Mouse (Mus musculus): ENCODE results near the gene Ugt1a9. TPM values are rescaled to one million over a fixed set of nuclear protein-coding genes. Genes with fewer than 3 reads are reported as not detected.

Gene Ugt1a9
- total and polyA plus RNA-seq, 3 experiments: not detected

DNA sequence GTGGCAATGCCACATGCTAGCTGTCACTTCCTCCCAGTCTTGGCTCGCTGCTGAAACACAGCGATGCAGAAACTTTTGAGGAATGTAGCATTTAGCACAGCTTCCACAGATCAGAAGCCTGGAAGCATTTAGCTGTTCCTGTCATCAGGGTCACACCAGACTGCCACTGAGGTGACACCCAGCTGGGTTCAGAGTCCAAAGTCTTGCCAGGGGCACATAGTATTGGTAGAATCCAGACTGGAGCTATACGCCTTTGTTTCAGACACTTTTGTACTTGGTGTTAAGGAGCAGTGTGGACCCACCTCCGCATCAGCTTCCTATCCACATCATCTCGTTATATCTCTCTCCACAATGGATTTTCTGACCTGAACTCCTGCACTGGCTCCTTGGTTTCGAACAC lies 182.9 kb downstream of the Ugt1a9 start:
- Histone ChIP-seq H3K4me2 (ENCODE audit: insufficient read depth, low read depth, poor library complexity, severe bottlenecking) (no peak overlapping the region), H3K9me3 (replicated peaks; ENCODE audit: low read length) (peaks cover 78% of the 10 kb centered on the region), H3K9ac (ENCODE audit: insufficient read depth, low read depth) (no peak overlapping the region), H3K27ac (ENCODE audit: insufficient read depth, low read depth) (no peak overlapping the region), H3K36me3 (replicated peaks in 1 of 2; ENCODE audit: control insufficient read depth in 1 of 2, insufficient read depth in 1 of 2, low read length in 1 of 2) (no peaks in the 10 kb centered on the region), H3K79me2 (replicated peaks; ENCODE audit: control insufficient read depth, extremely low read depth, insufficient read depth, poor library complexity, severe bottlenecking) (no peaks in the 10 kb centered on the region), H3K27me3 (replicated peaks) (peaks cover 13% of the 10 kb centered on the region), H3K4me3 (replicated peaks in 1 of 3; ENCODE audit: low read depth in 2 of 3, low read length in 2 of 3, poor library complexity in 1 of 3) (no peak overlapping the region), H3K4me1 (ENCODE audit: control insufficient read depth in 1 of 2, insufficient read depth in 2 of 2) (no peaks in the 10 kb centered on the region)
- in situ Hi-C loops (cut with MboI; ENCODE audit: low pct_ligation_motif_present, low pct_unique_long_range_greater_than_20kb, low sequenced_read_pairs) (no loop called here), dilution Hi-C loops (cut with MboI; ENCODE audit: extremely low pct_ligation_motif_present, extremely low pct_unique_long_range_greater_than_20kb, low sequenced_read_pairs) (no loop called here)
- DNase-seq (ENCODE audit: extremely low read depth): no peak
- TF ChIP-seq EP300 (IDR thresholded peaks at IDR 0.05; ENCODE audit: low read length): no peak

DNA sequence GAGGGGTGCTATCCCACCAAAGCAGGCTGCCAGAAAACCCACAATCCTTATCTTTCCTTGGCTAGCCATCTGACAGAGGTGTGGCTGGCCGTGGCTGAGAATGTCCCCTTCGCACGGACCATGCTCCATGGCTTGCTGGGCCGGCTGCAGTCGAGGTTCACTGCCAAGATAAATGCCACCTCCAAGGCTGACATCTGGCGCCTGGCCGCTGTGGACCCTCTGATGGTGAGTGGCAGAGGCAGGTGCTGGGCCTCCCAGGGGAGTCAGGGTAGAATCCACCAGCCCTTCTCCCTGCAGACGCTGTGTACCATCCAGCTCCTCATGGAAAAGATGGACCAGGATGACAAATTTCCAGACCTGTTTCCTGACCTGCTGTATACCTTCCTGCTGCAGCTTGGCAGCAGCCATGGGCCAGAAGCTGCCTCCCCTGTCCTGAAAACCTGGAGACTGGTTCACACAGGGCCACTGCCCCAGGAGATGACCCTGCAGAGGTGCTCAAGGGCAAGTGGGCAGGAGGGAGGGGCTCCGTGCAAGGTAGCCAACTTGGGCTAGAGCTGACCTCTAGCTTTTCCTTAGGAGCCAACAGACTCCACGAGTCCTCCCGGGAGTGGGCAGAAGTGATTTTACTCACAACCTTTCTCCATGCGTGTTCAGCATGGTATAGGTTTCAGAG lies 184.3 kb downstream of the Ugt1a9 start:
- Histone ChIP-seq H3K4me3 (replicated peaks in 1 of 3; ENCODE audit: low read depth in 2 of 3, low read length in 2 of 3, poor library complexity in 1 of 3) (no peak overlapping the region), H3K27ac (ENCODE audit: insufficient read depth, low read depth) (no peak overlapping the region), H3K36me3 (replicated peaks in 1 of 2; ENCODE audit: control insufficient read depth in 1 of 2, insufficient read depth in 1 of 2, low read length in 1 of 2) (peaks cover 0 to 6% of the 10 kb centered on the region in 2 experiments), H3K27me3 (replicated peaks) (peaks cover 10% of the 10 kb centered on the region), H3K4me2 (ENCODE audit: insufficient read depth, low read depth, poor library complexity, severe bottlenecking) (no peak overlapping the region), H3K9ac (ENCODE audit: insufficient read depth, low read depth) (no peak overlapping the region), H3K4me1 (ENCODE audit: control insufficient read depth in 1 of 2, insufficient read depth in 2 of 2) (peaks cover 0 to 10% of the 10 kb centered on the region in 2 experiments; a peak in 2 of 4 replicates), H3K79me2 (replicated peaks; ENCODE audit: control insufficient read depth, extremely low read depth, insufficient read depth, poor library complexity, severe bottlenecking) (no peaks in the 10 kb centered on the region), H3K9me3 (replicated peaks; ENCODE audit: low read length) (peaks cover 67% of the 10 kb centered on the region)
- in situ Hi-C loops (cut with MboI; ENCODE audit: low pct_ligation_motif_present, low pct_unique_long_range_greater_than_20kb, low sequenced_read_pairs): no loop called here
- no peak for DNase-seq (ENCODE audit: extremely low read depth)
- TF ChIP-seq NELFE (IDR thresholded peaks at IDR 0.05; ENCODE audit: low read depth, low read length): no peak
- TF ChIP-seq POLR2AphosphoS2 (IDR thresholded peaks at IDR 0.05; ENCODE audit: low read depth, low read length): no peak
- TF ChIP-seq PAX5 (IDR thresholded peaks at IDR 0.05; ENCODE audit: low read length): no peak
- TF ChIP-seq MEF2A (IDR thresholded peaks at IDR 0.05; ENCODE audit: borderline replicate concordance, low read depth, low read length): no peak
- TF ChIP-seq MAX (IDR thresholded peaks at IDR 0.05; ENCODE audit: low read length): no peak
- dilution Hi-C loops (cut with MboI; ENCODE audit: extremely low pct_ligation_motif_present, extremely low pct_unique_long_range_greater_than_20kb, low sequenced_read_pairs): no loop called here

DNA sequence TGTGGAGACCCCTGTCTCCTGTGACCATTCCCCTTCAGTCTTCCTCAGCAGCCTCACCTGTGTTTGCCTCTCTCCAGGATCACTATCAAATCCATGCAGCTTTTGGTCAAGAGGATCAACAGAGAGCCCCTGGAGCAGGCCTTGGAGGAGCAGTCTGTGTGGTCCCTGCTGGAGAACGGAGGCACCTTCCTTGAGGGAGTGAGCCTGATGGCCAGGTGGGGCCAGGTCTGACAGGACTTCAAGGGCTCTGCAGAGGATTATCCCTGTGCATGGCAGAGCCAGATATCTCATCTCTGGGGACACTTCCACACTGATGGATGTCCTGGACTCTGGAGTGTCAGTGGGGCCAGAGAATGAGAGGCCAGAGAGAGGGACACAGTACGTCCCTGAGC lies 184.9 kb downstream of the Ugt1a9 start:
- H3K27ac ChIP-seq (ENCODE audit: insufficient read depth, low read depth): no peak overlapping the region
- H3K36me3 ChIP-seq (replicated peaks in 1 of 2; ENCODE audit: control insufficient read depth in 1 of 2, insufficient read depth in 1 of 2, low read length in 1 of 2): peaks cover 3 to 9% of the 10 kb centered on the region in 2 experiments
- no peak overlapping the region for H3K4me2 ChIP-seq (ENCODE audit: insufficient read depth, low read depth, poor library complexity, severe bottlenecking)
- TF ChIP-seq PAX5 (IDR thresholded peaks at IDR 0.05; ENCODE audit: low read length): no peak
- no peak for TF ChIP-seq EP300 (IDR thresholded peaks at IDR 0.05; ENCODE audit: low read length)
- no peak for TF ChIP-seq TCF12 (IDR thresholded peaks at IDR 0.05; ENCODE audit: low read depth, low read length)
- no peak for TF ChIP-seq RCOR1 (conservative IDR thresholded peaks at IDR 0.05; ENCODE audit: low read depth, low read length)
- peaks cover 2 to 15% of the 10 kb centered on the region in 2 experiments; a peak in 3 of 4 replicates for H3K4me1 ChIP-seq (ENCODE audit: control insufficient read depth in 1 of 2, insufficient read depth in 2 of 2)
- dilution Hi-C loops (cut with MboI; ENCODE audit: extremely low pct_ligation_motif_present, extremely low pct_unique_long_range_greater_than_20kb, low sequenced_read_pairs): no loop called here
- H3K79me2 ChIP-seq (replicated peaks; ENCODE audit: control insufficient read depth, extremely low read depth, insufficient read depth, poor library complexity, severe bottlenecking): no peaks in the 10 kb centered on the region
- no peak for DNase-seq (ENCODE audit: extremely low read depth)
- in situ Hi-C loops (cut with MboI; ENCODE audit: low pct_ligation_motif_present, low pct_unique_long_range_greater_than_20kb, low sequenced_read_pairs): no loop called here
- peaks cover 8% of the 10 kb centered on the region for H3K27me3 ChIP-seq (replicated peaks)
- H3K4me3 ChIP-seq (replicated peaks in 1 of 3; ENCODE audit: low read depth in 2 of 3, low read length in 2 of 3, poor library complexity in 1 of 3): no peak overlapping the region
- H3K9ac ChIP-seq (ENCODE audit: insufficient read depth, low read depth): no peak overlapping the region
- peaks cover 65% of the 10 kb centered on the region for H3K9me3 ChIP-seq (replicated peaks; ENCODE audit: low read length)

All from CH12.LX (cell line).